Mouse (Mus musculus) MEL (cell line): ENCODE data around the gene Tmem106a. TPM values are rescaled to one million over a fixed set of nuclear protein-coding genes. Genes with fewer than 3 reads are reported as not detected.

Experiments used
- DNase-seq: peaks from one replicate; pipeline ENCODE4 v3.0.0; 2011; ENCODE audit warnings: low read depth, low spot score
- H3K27ac ChIP-seq: 2 replicates; pipeline ENCODE4 v1.5.1; 2012; ENCODE audit warnings: low read depth, mild to moderate bottlenecking, control low read depth, low read length, moderate library complexity; ENCODE audit not compliant: control insufficient read depth
- H3K27me3 ChIP-seq, 2 experiments: fragments of 150-350 bp in 1 of 2; sonication (generic) in 1 of 2; 2 replicates each; pipeline ENCODE4 v1.6.1; 2012; ENCODE audit warnings: low read length in 2 of 2, mild to moderate bottlenecking in 2 of 2, improper control_type of control experiment in 1 of 2, moderate library complexity in 1 of 2; ENCODE audit not compliant: insufficient read depth in 2 of 2, control insufficient read depth in 1 of 2
- H3K36me3 ChIP-seq, 2 experiments: 2 replicates each; pipeline ENCODE4 v1.6.1; 2012 to 2014; ENCODE audit warnings: low read length in 2 of 2, improper control_type of control experiment in 1 of 2, inconsistent platforms in 1 of 2, mild to moderate bottlenecking in 1 of 2; ENCODE audit not compliant: insufficient read depth in 2 of 2, control insufficient read depth in 1 of 2
- H3K4me1 ChIP-seq, 2 experiments: fragments of 150-350 bp in 1 of 2; sonication (generic) in 1 of 2; 2 replicates each; pipeline ENCODE4 v1.6.1; 2012; ENCODE audit warnings: low read length in 2 of 2, improper control_type of control experiment in 1 of 2, mild to moderate bottlenecking in 1 of 2; ENCODE audit not compliant: insufficient read depth in 2 of 2, control insufficient read depth in 1 of 2
- H3K4me3 ChIP-seq, 2 experiments: fragments of 150-350 bp in 1 of 2; sonication (generic) in 1 of 2; 2 replicates each; pipeline ENCODE4 v1.5.1; 2012; ENCODE audit warnings: low read depth in 2 of 2, low read length in 2 of 2, mild to moderate bottlenecking in 2 of 2, moderate library complexity in 2 of 2, control low read depth in 1 of 2, improper control_type of control experiment in 1 of 2; ENCODE audit not compliant: control insufficient read depth in 1 of 2, insufficient read depth in 1 of 2
- H3K79me2 ChIP-seq: 2 replicates; pipeline ENCODE4 v1.6.1; 2012; ENCODE audit warnings: mild to moderate bottlenecking, low read length, moderate library complexity; ENCODE audit not compliant: control insufficient read depth, poor library complexity, insufficient read depth
- H3K9ac ChIP-seq: 2 replicates; pipeline ENCODE4 v1.6.1; 2012; ENCODE audit warnings: low read depth, mild to moderate bottlenecking, control low read depth, low read length, moderate library complexity; ENCODE audit not compliant: control insufficient read depth, poor library complexity, severe bottlenecking
- H3K9me3 ChIP-seq: fragments of 150-350 bp; sonication (generic); replicated peaks from 2 replicates; pipeline ENCODE4 v1.6.1; 2012; ENCODE audit warnings: mild to moderate bottlenecking, low read length, improper control_type of control experiment, moderate library complexity; ENCODE audit not compliant: insufficient read depth
- BHLHE40 ChIP-seq: IDR thresholded peaks from 2 replicates; pipeline ENCODE4 v1.6.1; 2012; ENCODE audit warnings: low read depth, mild to moderate bottlenecking, inconsistent platforms, low read length, improper control_type of control experiment, borderline replicate concordance
- CHD1 ChIP-seq: IDR thresholded peaks from 2 replicates; pipeline ENCODE4 v1.6.1; 2012; ENCODE audit warnings: low read depth, mild to moderate bottlenecking, inconsistent platforms, low read length, improper control_type of control experiment
- CHD2 ChIP-seq: IDR thresholded peaks from 2 replicates; pipeline ENCODE4 v1.6.1; 2011; ENCODE audit warnings: low read length, improper control_type of control experiment
- CTCF ChIP-seq, 3 experiments: IDR thresholded peaks in 2 of 3; conservative IDR thresholded peaks in 1 of 3; 2 replicates each; pipeline ENCODE4 v1.5.1; 2011 to 2012; ENCODE audit warnings: low read length in 3 of 3, low read depth in 2 of 3, mild to moderate bottlenecking in 2 of 3, improper control_type of control experiment in 1 of 3, inconsistent platforms in 1 of 3, mixed read lengths in 1 of 3, moderate library complexity in 1 of 3; ENCODE audit not compliant: control insufficient read depth in 1 of 3, insufficient read depth in 1 of 3, poor library complexity in 1 of 3, severe bottlenecking in 1 of 3
- E2F4 ChIP-seq: IDR thresholded peaks from 2 replicates; pipeline ENCODE4 v1.6.1; 2011; ENCODE audit warnings: low read depth, low read length, improper control_type of control experiment, borderline replicate concordance
- ELF1 ChIP-seq: IDR thresholded peaks from 2 replicates; pipeline ENCODE4 v1.6.1; 2014; ENCODE audit warnings: low read depth, mild to moderate bottlenecking, inconsistent platforms, low read length, improper control_type of control experiment, moderate library complexity
- EP300 ChIP-seq, 2 experiments: IDR thresholded peaks; 2 replicates each; pipeline ENCODE4 v1.6.1; 2011; ENCODE audit warnings: improper control_type of control experiment in 2 of 2, low read length in 2 of 2, low read depth in 1 of 2, mild to moderate bottlenecking in 1 of 2
- GABPA ChIP-seq: IDR thresholded peaks from 2 replicates; pipeline ENCODE4 v1.6.1; 2012; ENCODE audit warnings: low read depth, mild to moderate bottlenecking, inconsistent platforms, low read length, improper control_type of control experiment, moderate library complexity
- GATA1 ChIP-seq: IDR thresholded peaks from 2 replicates; pipeline ENCODE4 v1.6.1; 2011; ENCODE audit warnings: low read depth, low read length, improper control_type of control experiment
- HCFC1 ChIP-seq: IDR thresholded peaks from 2 replicates; pipeline ENCODE4 v1.6.1; 2012; ENCODE audit warnings: low read depth, mild to moderate bottlenecking, inconsistent platforms, low read length, improper control_type of control experiment, moderate library complexity
- JUND ChIP-seq: IDR thresholded peaks from 2 replicates; pipeline ENCODE4 v1.6.1; 2011; ENCODE audit warnings: low read depth, mild to moderate bottlenecking, improper control_type of control experiment, low read length
- MAFK ChIP-seq: IDR thresholded peaks from 2 replicates; pipeline ENCODE4 v1.6.1; 2011; ENCODE audit warnings: low read depth, mild to moderate bottlenecking, low read length, improper control_type of control experiment, borderline replicate concordance
- MAX ChIP-seq: IDR thresholded peaks from 2 replicates; pipeline ENCODE4 v1.6.1; 2011; ENCODE audit warnings: low read length, improper control_type of control experiment
- MYB ChIP-seq: IDR thresholded peaks from 2 replicates; pipeline ENCODE4 v1.6.1; 2011; ENCODE audit warnings: mild to moderate bottlenecking, low read depth, low read length, improper control_type of control experiment
- NRF1 ChIP-seq: IDR thresholded peaks from 2 replicates; pipeline ENCODE4 v1.6.1; 2014; ENCODE audit warnings: low read depth, mild to moderate bottlenecking, inconsistent platforms, low read length, improper control_type of control experiment, moderate library complexity; ENCODE audit not compliant: poor library complexity, insufficient read depth, severe bottlenecking
- POLR2AphosphoS2 ChIP-seq: IDR thresholded peaks from 2 replicates; pipeline ENCODE4 v1.6.1; 2011; ENCODE audit warnings: low read length, improper control_type of control experiment
- POLR2AphosphoS5 ChIP-seq: IDR thresholded peaks from 2 replicates; pipeline ENCODE4 v1.6.1; 2012; ENCODE audit warnings: low read depth, borderline replicate concordance, mild to moderate bottlenecking, inconsistent platforms, low read length, moderate library complexity, mixed read lengths
- RAD21 ChIP-seq: IDR thresholded peaks from 2 replicates; pipeline ENCODE4 v1.6.1; 2011; ENCODE audit warnings: mild to moderate bottlenecking, low read depth, low read length, improper control_type of control experiment
- RCOR1 ChIP-seq: IDR thresholded peaks from 2 replicates; pipeline ENCODE4 v1.6.1; 2012; ENCODE audit warnings: low read depth, mild to moderate bottlenecking, inconsistent platforms, low read length, improper control_type of control experiment
- SIN3A ChIP-seq: IDR thresholded peaks from 2 replicates; pipeline ENCODE4 v1.6.1; 2012; ENCODE audit warnings: low read length, improper control_type of control experiment, inconsistent platforms
- SMC3 ChIP-seq: IDR thresholded peaks from 2 replicates; pipeline ENCODE4 v1.6.1; 2011; ENCODE audit warnings: low read depth, low read length, improper control_type of control experiment
- TAL1 ChIP-seq: IDR thresholded peaks from 2 replicates; pipeline ENCODE4 v1.6.1; 2012; ENCODE audit warnings: mild to moderate bottlenecking, inconsistent platforms, low read length, moderate library complexity, mixed read lengths
- TBP ChIP-seq: IDR thresholded peaks from 2 replicates; pipeline ENCODE4 v1.8.0; 2011; ENCODE audit warnings: low read depth, low read length, improper control_type of control experiment
- TCF12 ChIP-seq: IDR thresholded peaks from 2 replicates; pipeline ENCODE4 v1.6.1; 2014; ENCODE audit warnings: low read depth, mild to moderate bottlenecking, inconsistent platforms, low read length, improper control_type of control experiment, moderate library complexity
- UBTF ChIP-seq: IDR thresholded peaks from 2 replicates; pipeline ENCODE4 v1.6.1; 2012; ENCODE audit warnings: low read depth, mild to moderate bottlenecking, inconsistent platforms, low read length, improper control_type of control experiment, moderate library complexity, borderline replicate concordance; ENCODE audit not compliant: insufficient read depth
- USF1 ChIP-seq: IDR thresholded peaks from 2 replicates; pipeline ENCODE4 v1.6.1; 2014; ENCODE audit warnings: low read depth, mild to moderate bottlenecking, inconsistent platforms, low read length, improper control_type of control experiment, moderate library complexity
- USF2 ChIP-seq, 2 experiments: IDR thresholded peaks; 2 replicates each; pipeline ENCODE4 v1.6.1; 2011 to 2012; ENCODE audit warnings: improper control_type of control experiment in 2 of 2, low read length in 2 of 2, borderline replicate concordance in 1 of 2, inconsistent platforms in 1 of 2, low read depth in 1 of 2, mild to moderate bottlenecking in 1 of 2; ENCODE audit not compliant: insufficient read depth in 1 of 2
- ZMIZ1 ChIP-seq: IDR thresholded peaks from 2 replicates; pipeline ENCODE4 v1.6.1; 2012; ENCODE audit warnings: low read depth, mild to moderate bottlenecking, inconsistent platforms, low read length, improper control_type of control experiment, moderate library complexity
- ZNF384 ChIP-seq: IDR thresholded peaks from 2 replicates; pipeline ENCODE4 v1.6.1; 2012; ENCODE audit warnings: low read depth, mild to moderate bottlenecking, inconsistent platforms, low read length, improper control_type of control experiment
- polyA plus RNA-seq, 2 experiments: library from polyadenylated mRNA; stranded (reverse) in 1 of 2; unstranded in 1 of 2; fragments of >175 nt in 1 of 2; fragments of >200 nt in 1 of 2; gene quantifications; 2 replicates each; pipeline versions ENCODE4 v1.2.1 to v1.2.4; 2012; ENCODE audit warnings: low replicate concordance in 2 of 2, low read depth in 1 of 2; ENCODE audit not compliant: insufficient read length in 2 of 2, insufficient read depth in 1 of 2, missing spikeins in 1 of 2
- total RNA-seq: library from RNA; depleted of rRNA; stranded (reverse); fragments of 300-350 nt; gene quantifications from 2 replicates; pipeline ENCODE4 v1.2.3, GENCODE M21; 2012

Tmem106a gene
- total and polyA plus RNA-seq, 3 experiments = 0.23 to 0.81 TPM; not detected in 1

- TF ChIP-seq MYB (no peak), HCFC1 (peak; percentile 75), ZMIZ1 (peak; percentile 99), TBP (peak; percentile 97), TAL1 (no peak), CTCF (IDR thresholded peaks at IDR 0.05 in 2 of 3, conservative IDR thresholded peaks at IDR 0.05 in 1 of 3; ENCODE audit: control insufficient read depth in 1 of 3, insufficient read depth in 1 of 3, low read depth in 2 of 3, low read length in 3 of 3, poor library complexity in 1 of 3, severe bottlenecking in 1 of 3) (no peak), RAD21 (no peak), EP300 (IDR thresholded peaks at IDR 0.05; ENCODE audit: low read depth in 1 of 2, low read length in 2 of 2) (no peak), RCOR1 (no peak), UBTF (no peak), TCF12 (peak; percentile 52), SIN3A (peak; percentile 79), GATA1 (no peak), USF2 (IDR thresholded peaks at IDR 0.05; ENCODE audit: borderline replicate concordance in 1 of 2, insufficient read depth in 1 of 2, low read depth in 1 of 2, low read length in 2 of 2) (no peak), USF1 (no peak), ELF1 (peak; percentile 82), BHLHE40 (no peak)
- TF ChIP-seq, all 39 proteins: peak for 13
These were observed 45.2 kb downstream of the Tmem106a start, which contains the start of gene Rdm1 (continued) for GRCm38 (mm10) chr11:101626995-101627856.

DNA sequence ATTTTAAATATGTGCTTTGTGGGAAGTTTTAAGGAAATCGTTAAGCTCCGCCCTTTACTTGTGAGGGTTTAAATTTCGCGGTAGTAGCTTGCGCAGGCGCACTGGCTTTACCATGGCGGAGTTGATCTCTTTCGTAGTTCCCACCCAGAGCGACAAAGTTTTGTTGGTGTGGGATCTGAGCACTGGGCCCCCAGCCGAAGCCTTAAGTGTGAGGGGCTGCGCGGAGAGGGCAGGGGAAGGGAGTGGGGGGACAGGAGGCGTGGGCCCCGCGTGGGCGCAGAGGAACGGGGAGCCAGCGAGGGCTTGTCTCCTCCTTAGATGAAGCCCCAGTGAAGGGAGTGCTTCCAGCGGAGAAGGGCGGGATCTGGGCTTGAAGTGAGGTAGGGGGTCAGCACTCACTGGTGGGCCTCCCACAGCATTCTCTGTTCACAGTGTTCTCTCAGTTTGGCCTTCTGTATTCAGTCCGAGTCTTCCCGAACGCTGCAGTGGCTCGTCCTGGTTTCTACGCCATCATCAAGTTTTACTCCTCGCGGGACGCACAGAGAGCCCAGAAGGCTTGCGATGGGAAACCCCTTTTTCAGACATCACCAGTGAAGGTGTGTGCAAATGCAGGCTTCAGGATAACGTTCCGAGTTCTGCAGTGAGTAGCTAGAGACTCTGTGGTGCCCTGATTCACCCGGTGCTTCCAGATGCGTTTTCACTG is 46.0 kb downstream of the Tmem106a start:
- DNase-seq = peak; percentile 99
- H3K79me2 ChIP-seq = no peaks in the 10 kb centered on the region; the same call in 1 of the 2 replicates
- peaks cover 0 to 6% of the 10 kb centered on the region in 2 experiments; a peak in 2 of 4 replicates for H3K36me3 ChIP-seq
- H3K4me1 ChIP-seq = peaks cover 0 to 10% of the 10 kb centered on the region in 2 experiments; a peak in 2 of 4 replicates
- no peaks in the 10 kb centered on the region for H3K9me3 ChIP-seq
- H3K27ac ChIP-seq = peak overlapping the region; percentile 90
- H3K4me3 ChIP-seq = peak overlapping the region; percentile 19 to 50
- no peaks in the 10 kb centered on the region for H3K27me3 ChIP-seq
- H3K9ac ChIP-seq = peak overlapping the region; percentile 58
- TF ChIP-seq UBTF = no peak; the same call in 1 of the 2 replicates
- no peak for TF ChIP-seq ZNF384
- no peak for TF ChIP-seq MAFK
- TF ChIP-seq EP300 (IDR thresholded peaks at IDR 0.05; ENCODE audit: low read depth in 1 of 2, low read length in 2 of 2) = no peak
- TF ChIP-seq CTCF (IDR thresholded peaks at IDR 0.05 in 2 of 3, conservative IDR thresholded peaks at IDR 0.05 in 1 of 3; ENCODE audit: control insufficient read depth in 1 of 3, insufficient read depth in 1 of 3, low read depth in 2 of 3, low read length in 3 of 3, poor library complexity in 1 of 3, severe bottlenecking in 1 of 3) = no peak
- peak; percentile 84 for TF ChIP-seq ZMIZ1
- no peak for TF ChIP-seq BHLHE40
- no peak for TF ChIP-seq SMC3
- TF ChIP-seq JUND = no peak
- peak; percentile 72 for TF ChIP-seq NRF1
- TF ChIP-seq TBP = peak; percentile 82
- TF ChIP-seq CHD2 = no peak
- TF ChIP-seq HCFC1 = 0 out of 2 replicates have a peak, but pooled peaks have one; percentile 61
- TF ChIP-seq E2F4 = no peak
- TF ChIP-seq MAX = no peak
- TF ChIP-seq POLR2AphosphoS5 = peak; percentile 87
- TF ChIP-seq ELF1 = no peak
- peak; percentile 76 for TF ChIP-seq POLR2AphosphoS2
- TF ChIP-seq CHD1 = no peak
- peak; percentile 27; the same call in 1 of the 2 replicates for TF ChIP-seq SIN3A
- TF ChIP-seq GATA1 = no peak
- peak; percentile 44; the same call in 1 of the 2 replicates for TF ChIP-seq MYB
- TF ChIP-seq GABPA = no peak
